Mouse (Mus musculus): ENCODE data around the gene Cdc42bpg. TPM values are rescaled to one million over a fixed set of nuclear protein-coding genes. Genes with fewer than 3 reads are reported as not detected.

Cdc42bpg gene
- total RNA-seq, 1 experiment from 2014 or later = 2.9 TPM

- 0 out of 4 replicates have a peak, but pooled peaks of 1 of the 2 experiments have one; percentile 23 for ATAC-seq (replicated peaks in 1 of 2; ENCODE audit: insufficient read depth in 1 of 2, low FRiP score in 2 of 2, low TSS enrichment in 1 of 2, low read depth in 1 of 2, poor library complexity in 2 of 2, severe bottlenecking in 2 of 2)
Observed at GRCm38 (mm10) chr19:6352107-6352505, 45.9 kb downstream of the Cdc42bpg start.

- no peak for ATAC-seq (replicated peaks in 1 of 2; ENCODE audit: insufficient read depth in 1 of 2, low FRiP score in 2 of 2, low TSS enrichment in 1 of 2, low read depth in 1 of 2, poor library complexity in 2 of 2, severe bottlenecking in 2 of 2)
Observed at GRCm38 (mm10) chr19:6354030-6354429, 47.8 kb downstream of the Cdc42bpg start.

- ATAC-seq (replicated peaks in 1 of 2; ENCODE audit: insufficient read depth in 1 of 2, low FRiP score in 2 of 2, low TSS enrichment in 1 of 2, low read depth in 1 of 2, poor library complexity in 2 of 2, severe bottlenecking in 2 of 2) = no peak
Observed at GRCm38 (mm10) chr19:6361291-6361690, 55.0 kb downstream of the Cdc42bpg start.

- ATAC-seq (replicated peaks in 1 of 2; ENCODE audit: insufficient read depth in 1 of 2, low FRiP score in 2 of 2, low TSS enrichment in 1 of 2, low read depth in 1 of 2, poor library complexity in 2 of 2, severe bottlenecking in 2 of 2) = no peak; a peak in 1 of 4 replicates
Observed at GRCm38 (mm10) chr19:6363091-6363410, 56.8 kb downstream of the Cdc42bpg start.

DNA sequence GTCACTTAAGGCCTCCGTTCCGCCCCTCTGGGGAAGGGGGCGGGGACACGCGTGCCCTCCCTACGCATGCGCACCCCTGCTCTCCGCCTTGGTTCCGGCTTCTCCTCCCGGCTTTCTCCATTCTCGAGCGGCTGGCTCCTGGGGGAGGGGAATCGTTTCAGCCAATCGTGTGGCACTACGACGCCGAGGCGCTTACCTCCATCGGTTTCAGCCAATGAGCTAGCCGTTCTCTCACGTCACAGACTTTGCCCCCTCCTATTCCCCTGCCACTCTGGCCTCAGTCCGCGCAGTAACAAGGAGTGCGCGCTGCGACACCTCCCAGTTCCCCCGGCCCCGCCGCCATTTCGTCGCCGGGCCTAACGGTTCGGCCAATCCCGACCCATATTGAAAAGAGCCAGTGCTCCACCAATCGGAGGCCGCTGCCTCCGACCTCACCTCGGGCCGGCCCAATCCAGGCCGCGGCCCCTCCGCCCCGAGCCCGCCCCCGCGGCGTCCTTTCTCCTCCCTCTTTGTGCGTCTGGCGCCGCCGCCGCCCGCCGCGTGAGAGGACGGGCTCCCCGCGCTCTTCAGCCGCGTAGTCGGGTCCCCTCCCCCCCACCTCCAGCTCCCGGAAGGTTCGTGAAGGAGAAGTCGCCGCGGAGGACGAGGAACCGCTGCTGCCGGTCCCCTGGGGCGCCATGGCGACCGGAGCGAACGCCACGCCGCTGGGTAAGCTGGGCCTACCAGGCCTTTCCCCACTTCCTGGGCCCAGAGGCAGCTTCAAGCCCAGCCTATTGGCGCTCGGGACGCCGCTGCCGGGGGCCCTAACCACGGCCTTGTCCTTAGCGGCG lies 57.4 kb downstream of the Cdc42bpg start, which contains the start of gene Sf1:
Gene Sf1 (plus strand): TSS at position 280 of the 830 bp plus-strand sequence.
- peak; percentile 88 to 91 for ATAC-seq (replicated peaks in 1 of 2; ENCODE audit: insufficient read depth in 1 of 2, low FRiP score in 2 of 2, low TSS enrichment in 1 of 2, low read depth in 1 of 2, poor library complexity in 2 of 2, severe bottlenecking in 2 of 2)

DNA sequence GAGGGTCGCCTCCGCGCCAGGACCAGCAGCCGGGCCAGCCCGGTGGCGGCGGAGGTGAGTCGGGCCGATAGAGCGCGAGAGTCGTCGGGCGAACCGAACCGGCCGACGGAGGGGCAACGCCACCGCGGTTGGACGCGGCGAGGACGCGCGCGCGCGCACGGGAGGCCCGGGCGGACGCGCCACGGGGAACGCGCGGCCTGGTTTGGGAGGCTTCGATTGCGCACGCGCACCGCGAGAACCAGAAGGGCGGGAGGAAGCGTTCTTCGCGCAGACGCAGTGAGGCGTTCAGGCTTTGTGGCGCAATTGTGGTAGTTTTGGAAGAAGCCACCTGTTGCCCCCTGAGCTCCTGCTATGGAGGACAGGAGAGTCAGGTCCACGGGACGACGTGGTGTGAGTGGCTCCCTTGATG lies 58.1 kb downstream of the Cdc42bpg start:
- ATAC-seq (replicated peaks in 1 of 2; ENCODE audit: insufficient read depth in 1 of 2, low FRiP score in 2 of 2, low TSS enrichment in 1 of 2, low read depth in 1 of 2, poor library complexity in 2 of 2, severe bottlenecking in 2 of 2) = peak; percentile 8 to 9; a peak in 1 of 4 replicates

DNA sequence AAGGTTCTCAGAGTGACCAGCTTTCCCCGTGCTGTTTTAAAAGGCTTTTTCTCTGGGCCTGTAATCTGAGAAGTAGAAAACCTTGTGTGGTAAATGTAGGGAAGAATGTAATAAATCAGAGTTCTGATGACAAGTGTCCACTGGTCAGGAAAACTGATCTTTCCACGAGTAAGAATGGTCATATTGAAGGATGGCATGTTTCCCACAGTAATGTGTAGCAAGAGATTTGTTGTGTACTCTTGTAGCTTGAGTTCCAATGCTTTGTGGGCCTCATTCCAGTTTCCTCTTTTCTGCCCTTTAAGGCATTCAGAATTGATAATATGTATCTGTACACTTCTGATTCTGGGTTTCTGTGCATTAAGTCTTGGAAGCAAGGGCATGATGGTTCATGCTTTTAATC lies 58.6 kb downstream of the Cdc42bpg start:
- no peak for ATAC-seq (replicated peaks in 1 of 2; ENCODE audit: insufficient read depth in 1 of 2, low FRiP score in 2 of 2, low TSS enrichment in 1 of 2, low read depth in 1 of 2, poor library complexity in 2 of 2, severe bottlenecking in 2 of 2)

DNA sequence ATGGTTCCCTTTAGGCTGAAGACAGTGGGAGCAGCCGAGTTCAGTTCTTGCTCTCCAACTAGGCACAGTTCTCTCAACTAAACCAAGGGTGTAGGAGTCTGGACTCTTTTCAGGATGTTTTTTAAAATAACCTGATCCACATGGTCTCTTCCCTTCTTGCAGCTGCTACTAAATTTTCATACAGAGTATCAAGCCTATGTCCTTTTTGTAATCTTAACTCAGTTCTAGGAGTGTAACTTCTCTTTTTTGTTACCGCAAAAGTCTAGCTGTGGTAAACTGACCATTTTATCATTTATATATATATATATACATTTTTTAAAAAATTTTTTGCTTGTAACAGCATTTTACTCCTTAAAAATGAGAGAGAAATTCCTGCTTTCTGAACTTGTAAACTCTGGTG lies 63.9 kb downstream of the Cdc42bpg start:
- ATAC-seq (replicated peaks in 1 of 2; ENCODE audit: insufficient read depth in 1 of 2, low FRiP score in 2 of 2, low TSS enrichment in 1 of 2, low read depth in 1 of 2, poor library complexity in 2 of 2, severe bottlenecking in 2 of 2) = no peak

DNA sequence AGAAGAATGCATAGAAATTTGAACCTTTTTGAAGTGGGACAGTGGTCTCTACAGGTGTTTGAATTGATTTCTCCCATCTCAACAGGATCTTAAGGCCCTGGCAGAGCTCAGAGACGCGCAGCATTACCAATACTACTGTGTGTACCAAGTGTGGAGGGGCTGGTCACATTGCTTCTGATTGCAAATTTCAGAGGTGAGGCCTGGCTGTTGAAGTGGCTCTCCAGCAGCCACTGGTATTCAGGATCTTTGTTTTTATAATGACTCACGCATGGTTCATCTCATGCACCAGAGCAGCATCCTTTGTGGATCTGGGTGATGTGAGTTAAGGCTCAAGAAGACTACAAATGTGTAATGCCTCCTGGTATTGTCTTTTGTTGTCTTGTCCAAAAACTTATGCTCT lies 66.2 kb downstream of the Cdc42bpg start:
- ATAC-seq (replicated peaks in 1 of 2; ENCODE audit: insufficient read depth in 1 of 2, low FRiP score in 2 of 2, low TSS enrichment in 1 of 2, low read depth in 1 of 2, poor library complexity in 2 of 2, severe bottlenecking in 2 of 2) = no peak

GRCm38 (mm10) chr19:6373539-6374400 lies 67.5 kb downstream of the Cdc42bpg start:
- peak; percentile 56 to 67; a peak in 3 of 4 replicates for ATAC-seq (replicated peaks in 1 of 2; ENCODE audit: insufficient read depth in 1 of 2, low FRiP score in 2 of 2, low TSS enrichment in 1 of 2, low read depth in 1 of 2, poor library complexity in 2 of 2, severe bottlenecking in 2 of 2)

- ATAC-seq (replicated peaks in 1 of 2; ENCODE audit: insufficient read depth in 1 of 2, low FRiP score in 2 of 2, low TSS enrichment in 1 of 2, low read depth in 1 of 2, poor library complexity in 2 of 2, severe bottlenecking in 2 of 2) = no peak
Observed at GRCm38 (mm10) chr19:6374571-6374970, 68.3 kb downstream of the Cdc42bpg start.

Other genes with a start within 250 kb of the Cdc42bpg start
- gene Mrpl49, start 248.7 kb upstream of the Cdc42bpg start, total RNA-seq (2017) = 37.0 and 38.9 TPM in 2 replicates
- gene Fau, start 248.6 kb upstream of the Cdc42bpg start, total RNA-seq (2017) = 1,306 and 2,041 TPM in 2 replicates
- gene Znhit2, start 245.3 kb upstream of the Cdc42bpg start, total RNA-seq (2017) = 8.3 and 11.5 TPM in 2 replicates
- gene Tm7sf2, start 238.1 kb upstream of the Cdc42bpg start, total RNA-seq (2017) = 1.3 and 3.0 TPM in 2 replicates
- 46.8 and 52.8 TPM in 2 replicates for gene Vps51, start 229.2 kb upstream of the Cdc42bpg start, total RNA-seq (2017)
- gene Tmem262, start 226.4 kb upstream of the Cdc42bpg start, total RNA-seq (2017) = not detected in 2 replicates
- not detected in 2 replicates for gene Gm28374, start 224.2 kb upstream of the Cdc42bpg start, total RNA-seq (2017)
- 23.5 and 68.8 TPM in 2 replicates for gene Zfpl1, start 221.5 kb upstream of the Cdc42bpg start, total RNA-seq (2017)
- gene Cdca5, start 221.5 kb upstream of the Cdc42bpg start, total RNA-seq (2017) = 25.8 and 26.8 TPM in 2 replicates
- gene AC131692.1, start 212.0 kb upstream of the Cdc42bpg start, total RNA-seq (2017) = 1.3 and 1.5 TPM in 2 replicates
- 0.13 TPM in 1 of 2 replicates, not detected in the other for gene Naaladl1, start 200.7 kb upstream of the Cdc42bpg start, total RNA-seq (2017)
- gene Sac3d1, start 187.8 kb upstream of the Cdc42bpg start, total RNA-seq (2017) = 5.0 and 6.8 TPM in 2 replicates
- gene Snx15, start 178.2 kb upstream of the Cdc42bpg start, total RNA-seq (2017) = 3.4 and 13.4 TPM in 2 replicates
- gene Batf2, start 165.5 kb upstream of the Cdc42bpg start, total RNA-seq (2017) = 3.3 and 5.6 TPM in 2 replicates
- gene Arl2, start 164.9 kb upstream of the Cdc42bpg start, total RNA-seq (2017) = 24.9 and 37.0 TPM in 2 replicates
- not detected in 2 replicates for gene Majin, start 122.1 kb upstream of the Cdc42bpg start, total RNA-seq (2017)
- 1.3 TPM in 1 of 2 replicates, not detected in the other for gene Gpha2, start 80.1 kb upstream of the Cdc42bpg start, total RNA-seq (2017)
- 5.5 and 6.2 TPM in 2 replicates for gene Ppp2r5b, start 70.6 kb upstream of the Cdc42bpg start, total RNA-seq (2017)
- 9.5 and 10.6 TPM in 2 replicates for gene Atg2a, start 64.8 kb upstream of the Cdc42bpg start, total RNA-seq (2017)
- 18.4 and 28.4 TPM in 2 replicates for gene Ehd1, start 29.7 kb upstream of the Cdc42bpg start, total RNA-seq (2017)
- gene Men1, start 28.5 kb downstream of the Cdc42bpg start, total RNA-seq (2017) = 26.4 and 31.8 TPM in 2 replicates
- 71.5 and 88.1 TPM in 2 replicates for gene Map4k2, start 34.7 kb downstream of the Cdc42bpg start, total RNA-seq (2017)
- 298 and 325 TPM in 2 replicates for gene Sf1, start 57.2 kb downstream of the Cdc42bpg start, total RNA-seq (2017)
- 6.7 and 9.9 TPM in 2 replicates for gene Pygm, start 77.9 kb downstream of the Cdc42bpg start, total RNA-seq (2017)
- gene Rasgrp2, start 92.9 kb downstream of the Cdc42bpg start, total RNA-seq (2017) = 101 and 113 TPM in 2 replicates
- 0.25 and 0.44 TPM in 2 replicates for gene Nrxn2, start 112.3 kb downstream of the Cdc42bpg start, total RNA-seq (2017)
- not detected in 2 replicates for gene Slc22a12, start 236.6 kb downstream of the Cdc42bpg start, total RNA-seq (2017)

Data from hematopoietic stem cell, adult 5-6 weeks (primary cell).